Comparison of ENCODE assay signal across 12 mouse cellular contexts in genomic region chr15:78850059-78850824, GRCm38 (mm10). TPM values are rescaled to one million over a fixed set of nuclear protein-coding genes. Genes with fewer than 3 reads are reported as not detected.
A peak's percentile ranks its signal among the peaks of the same experiment; 100 is the strongest.
DNase-seq lines count a peak whose midpoint lies in the region; ATAC-seq and TF ChIP-seq lines count a peak whose summit lies in the region.
"Had no signal": no experiment of that assay in that cellular context is flagged by ENCODE, and none has a peak within 500 bp of the region (broad histone marks: within the 10 kb centered on the region; RNA-seq: fewer than 3 reads in every experiment).

No protein-coding gene starts in this region.

- no peaks in the 10 kb centered on the region for H3K79me2 ChIP-seq in MEL (ENCODE audit: control insufficient read depth, insufficient read depth, low read length, poor library complexity)

- TF ChIP-seq POLR2A in MEL (IDR thresholded peaks at IDR 0.05; ENCODE audit: control insufficient read depth in 1 of 2, insufficient read depth in 1 of 2, low read depth in 1 of 2, low read length in 2 of 2, poor library complexity in 1 of 2) = no peak

- no peak overlapping the region for H3K4me2 ChIP-seq in kidney, embryonic 15.5 days
- H3K4me2 ChIP-seq: liver, embryonic 12.5 days; neural tube, embryonic 12.5 days had no signal

- WGBS in kidney, embryonic 15.5 days = 60% methylated on average over 15 of the region's 15 CpGs

- H3K9ac ChIP-seq in kidney, embryonic 15.5 days = no peak overlapping the region
- no peak overlapping the region for H3K9ac ChIP-seq in MEL (ENCODE audit: control insufficient read depth, low read depth, low read length, poor library complexity, severe bottlenecking)
- H3K9ac ChIP-seq: liver, embryonic 12.5 days; neural tube, embryonic 12.5 days had no signal

- peak in 1 of 2 experiments; percentile 15; a peak in 1 of 4 replicates for TF ChIP-seq EP300 in MEL (IDR thresholded peaks at IDR 0.05; ENCODE audit: low read depth in 1 of 2, low read length in 2 of 2)

- peaks cover 57% of the 10 kb centered on the region for H3K4me1 ChIP-seq in kidney, embryonic 15.5 days
- H3K4me1 ChIP-seq in MEL (ENCODE audit: control insufficient read depth in 1 of 2, insufficient read depth in 2 of 2, low read length in 2 of 2) = peaks cover 5 to 12% of the 10 kb centered on the region in 2 experiments

- H3K9me3 ChIP-seq in kidney, embryonic 15.5 days (replicated peaks) = no peaks in the 10 kb centered on the region
- H3K9me3 ChIP-seq in MEL (replicated peaks; ENCODE audit: insufficient read depth, low read length) = no peaks in the 10 kb centered on the region
- H3K9me3 ChIP-seq: liver, embryonic 12.5 days; neural tube, embryonic 12.5 days had no signal

- no peak for TF ChIP-seq CTCF in MEL (IDR thresholded peaks at IDR 0.05 in 2 of 3, conservative IDR thresholded peaks at IDR 0.05 in 1 of 3; ENCODE audit: control insufficient read depth in 1 of 3, insufficient read depth in 1 of 3, low read depth in 2 of 3, low read length in 3 of 3, poor library complexity in 1 of 3, severe bottlenecking in 1 of 3)

- H3K36me3 ChIP-seq in kidney, embryonic 15.5 days = peaks cover 25% of the 10 kb centered on the region
- H3K36me3 ChIP-seq in MEL (ENCODE audit: control insufficient read depth in 1 of 2, insufficient read depth in 2 of 2, low read length in 2 of 2) = peaks cover 0 to 5% of the 10 kb centered on the region in 2 experiments; a peak in 2 of 4 replicates
- H3K36me3 ChIP-seq: neural tube, embryonic 12.5 days had no signal

- TF ChIP-seq RAD21 in MEL (IDR thresholded peaks at IDR 0.05; ENCODE audit: low read depth, low read length) = no peak

- H3K27ac ChIP-seq in kidney, embryonic 15.5 days = peak overlapping the region; percentile 78
- no peak overlapping the region for H3K27ac ChIP-seq in MEL (ENCODE audit: control insufficient read depth, low read depth, low read length)
- H3K27ac ChIP-seq: liver, embryonic 12.5 days; neural tube, embryonic 12.5 days had no signal

- peaks cover 4% of the 10 kb centered on the region; the same call in 1 of the 2 replicates for H3K27me3 ChIP-seq in kidney, embryonic 15.5 days
- no peaks in the 10 kb centered on the region for H3K27me3 ChIP-seq in MEL (ENCODE audit: control insufficient read depth in 1 of 2, insufficient read depth in 2 of 2, low read length in 2 of 2)

- H3K4me3 ChIP-seq in kidney, embryonic 15.5 days (replicated peaks) = no peak overlapping the region
- no peak overlapping the region for H3K4me3 ChIP-seq in MEL (ENCODE audit: control insufficient read depth in 1 of 2, insufficient read depth in 1 of 2, low read depth in 2 of 2, low read length in 2 of 2)
- H3K4me3 ChIP-seq: liver, embryonic 12.5 days; neural tube, embryonic 12.5 days had no signal

- peak; percentile 19 for ATAC-seq in kidney, embryonic 15.5 days (replicated peaks; ENCODE audit: low FRiP score)
- ATAC-seq: liver, embryonic 12.5 days had no signal

- peak; percentile 6 for DNase-seq in embryo, embryonic 10 days (ENCODE audit: low spot score)
- no peak for DNase-seq in embryo, embryonic 11 days
- no peak for DNase-seq in kidney, postnatal 14 days
- DNase-seq in MEL (ENCODE audit: low read depth, low spot score) (no peak), liver (no peak)
- DNase-seq in lung, postnatal 10 days = peak; percentile 24
- no peak for DNase-seq in natural killer cell, adult 2 months (ENCODE audit: low spot score in 2 of 2)

TF ChIP-seq in MEL, 35 proteins besides CTCF, POLR2A, EP300 and RAD21:
- TF ChIP-seq BHLHE40 (IDR thresholded peaks at IDR 0.05; ENCODE audit: borderline replicate concordance, low read depth, low read length) = no peak
- TF ChIP-seq MYC (IDR thresholded peaks at IDR 0.05; ENCODE audit: low read depth, low read length) = no peak
- peak; percentile 42; the same call in 1 of the 2 replicates for TF ChIP-seq TCF12 (IDR thresholded peaks at IDR 0.05; ENCODE audit: low read depth, low read length)

RNA-seq across cellular contexts. Expression of gene Lgals2, which starts 5.1 kb away (rescaled TPM):
- polyA plus RNA-seq in kidney, embryonic 15.5 days (2015; fragmentation: Nextera tagmentation; extraction: Ambion mirVana) = 0.60 and 1.8 TPM in 2 replicates
- total RNA-seq in MEL (2012; rRNA removed) = not detected in 2 replicates
- polyA plus RNA-seq in MEL (2012; ENCODE audit: insufficient read depth in 1 of 2, insufficient read length in 2 of 2, low read depth in 1 of 2, low replicate concordance in 2 of 2, missing spikeins in 1 of 2) = not detected
- polyA plus RNA-seq: neural tube, embryonic 12.5 days had no signal

RNA-seq across cellular contexts. Expression of gene Cdc42ep1, which starts 7.8 kb away (rescaled TPM):
- 46.2 and 51.1 TPM in 2 replicates for polyA plus RNA-seq in kidney, embryonic 15.5 days (2015; fragmentation: Nextera tagmentation; extraction: Ambion mirVana)
- total RNA-seq in MEL (2012; rRNA removed) = 0.04 TPM in 1 of 2 replicates, not detected in the other
- polyA plus RNA-seq in MEL (2012; ENCODE audit: insufficient read depth in 1 of 2, insufficient read length in 2 of 2, low read depth in 1 of 2, low replicate concordance in 2 of 2, missing spikeins in 1 of 2) = 1 to 10 TPM in 1 of 2 experiments, not detected in 1; 1.7 TPM

RNA-seq across cellular contexts. Expression of gene Gga1, which starts 26.7 kb away (rescaled TPM):
- polyA plus RNA-seq in kidney, embryonic 15.5 days (2015; fragmentation: Nextera tagmentation; extraction: Ambion mirVana) = 49.5 and 55.5 TPM in 2 replicates
- total RNA-seq in MEL (2012; rRNA removed) = 16.1 and 18.2 TPM in 2 replicates
- 10 to 100 TPM in 1 of 2 experiments, not detected in 1; 48.1 TPM for polyA plus RNA-seq in MEL (2012; ENCODE audit: insufficient read depth in 1 of 2, insufficient read length in 2 of 2, low read depth in 1 of 2, low replicate concordance in 2 of 2, missing spikeins in 1 of 2)

RNA-seq across cellular contexts. Expression of gene Card10, which starts 47.4 kb away (rescaled TPM):
- polyA plus RNA-seq in kidney, embryonic 15.5 days (2015; fragmentation: Nextera tagmentation; extraction: Ambion mirVana) = 9.1 and 9.5 TPM in 2 replicates
- total RNA-seq in MEL (2012; rRNA removed) = not detected in 2 replicates
- not detected for polyA plus RNA-seq in MEL (2012; ENCODE audit: insufficient read depth in 1 of 2, insufficient read length in 2 of 2, low read depth in 1 of 2, low replicate concordance in 2 of 2, missing spikeins in 1 of 2)

RNA-seq across cellular contexts. Expression of gene Gm49510, which starts 49.2 kb away (rescaled TPM):
- polyA plus RNA-seq in kidney, embryonic 15.5 days (2015; fragmentation: Nextera tagmentation; extraction: Ambion mirVana) = 0.14 and 0.60 TPM in 2 replicates
- 0.27 TPM in 1 of 2 replicates, not detected in the other for total RNA-seq in MEL (2012; rRNA removed)
- polyA plus RNA-seq in MEL (2012; ENCODE audit: insufficient read depth in 1 of 2, insufficient read length in 2 of 2, low read depth in 1 of 2, low replicate concordance in 2 of 2, missing spikeins in 1 of 2) = under 1 TPM in 1 of 2 experiments, not detected in 1; 0.17 TPM
- total RNA-seq: heart, postnatal 36 days had no signal
- polyA plus RNA-seq: testis, adult 2 months had no signal

Comparison
In these comparisons a context has a peak if more than half of its experiments do, and no peak if none do; other contexts are left out.
1. DNase-seq: peak in embryo, embryonic 10 days (single experiment) and lung, postnatal 10 days (single experiment); none in embryo, embryonic 11 days (single experiment), kidney, postnatal 14 days (single experiment), MEL (single experiment), natural killer cell, adult 2 months (0 of 2) and liver (single experiment).
2. RNA of gene Cdc42ep1, which starts 7.8 kb away (polyA plus RNA-seq): 46.2 to 51.1 TPM in kidney, embryonic 15.5 days; 1.7 TPM in MEL; every median in the first group is over 10 times any median in the second.